Mouse (Mus musculus): ENCODE measurements around the gene Gimap8. TPM values are rescaled to one million over a fixed set of nuclear protein-coding genes. Genes with fewer than 3 reads are reported as not detected.
"Not testable (repeated sequence)": the region's sequence is repeated elsewhere in the genome, so short reads cannot be mapped to it uniquely, and the experiment has no call there.

Gene Gimap8
- total RNA-seq (2021), result 1 to 10 TPM; 6.7 to 6.8 TPM

GRCm38 (mm10) chr6:48646995-48647394 is at the start of gene Gimap8:
Gimap8 (plus strand) TSS chr6:48647234.
- DNase-seq, result peak in 1 of 2 experiments; percentile 64
- intact Hi-C loops (cut with DNase I), result loop anchor here (1.0 to 10.0 kb wide), 4 partner anchors 60 to 308 kb away; partner anchors contain the start of gene Gimap5

DNA sequence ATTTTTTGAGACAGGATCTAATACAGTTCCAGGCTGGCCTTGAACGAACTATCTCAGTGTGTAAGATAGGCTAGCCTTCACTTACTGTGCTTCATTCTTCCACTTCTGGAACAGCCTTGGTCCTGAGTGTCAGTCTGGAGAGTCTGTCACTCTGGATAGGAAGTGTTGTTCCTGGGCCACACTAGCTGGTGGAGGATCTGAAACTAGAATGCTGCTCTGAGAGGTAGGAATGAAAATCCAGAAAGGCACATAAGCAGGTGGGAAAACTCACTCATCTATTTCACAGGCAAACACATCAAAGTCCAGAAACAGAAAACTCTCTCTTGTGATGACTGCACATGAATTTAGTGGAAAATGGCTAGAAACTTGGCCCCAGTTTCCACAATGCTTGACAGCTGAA is 46.4 kb upstream of the Gimap8 start:
- DNase-seq, result no peak
- intact Hi-C loops (cut with DNase I), result no loop called here

- intact Hi-C loops (cut with DNase I), result no loop called here
- DNase-seq, result peak; percentile 95 to 97
These were observed 45.6 kb upstream of the Gimap8 start, which contains the start of gene Zfp775 for GRCm38 (mm10) chr6:48601271-48602079. Zfp775 (plus strand) TSS chr6:48602063.

DNA sequence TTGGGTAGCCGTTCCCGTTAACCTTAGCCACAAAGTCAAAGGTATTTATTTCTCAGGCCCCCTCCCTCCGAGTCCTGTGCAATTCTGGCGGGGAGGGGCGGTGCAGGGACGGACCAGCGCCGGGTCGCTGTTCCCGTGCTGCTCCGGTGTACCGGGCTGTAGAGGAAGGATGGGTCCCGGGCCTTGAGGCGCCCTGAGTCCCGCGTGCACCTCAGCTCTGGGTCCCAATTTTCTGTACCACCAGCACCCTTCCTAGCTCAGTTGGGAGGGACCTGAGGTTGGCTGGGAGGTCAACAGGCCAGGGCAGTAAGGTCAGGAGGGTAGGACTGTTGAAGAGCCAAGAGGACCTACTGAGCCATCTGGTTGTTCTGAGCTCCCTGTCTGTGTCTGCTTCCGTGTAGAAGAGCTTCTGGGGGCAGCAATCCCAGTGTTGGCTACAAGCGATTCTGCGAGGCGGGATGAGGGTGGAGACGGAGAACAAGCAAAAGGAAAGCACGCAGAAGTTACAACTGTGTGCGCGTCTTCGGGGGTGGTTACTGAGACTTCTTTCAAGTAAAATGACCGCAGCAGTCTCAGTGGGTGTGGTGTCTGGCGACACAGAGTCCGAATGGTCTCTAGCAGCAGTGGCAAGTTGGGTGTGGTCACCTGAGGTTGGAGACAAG is 44.8 kb upstream of the Gimap8 start:
- intact Hi-C loops (cut with DNase I), result no loop called here
- DNase-seq, result no peak

DNA sequence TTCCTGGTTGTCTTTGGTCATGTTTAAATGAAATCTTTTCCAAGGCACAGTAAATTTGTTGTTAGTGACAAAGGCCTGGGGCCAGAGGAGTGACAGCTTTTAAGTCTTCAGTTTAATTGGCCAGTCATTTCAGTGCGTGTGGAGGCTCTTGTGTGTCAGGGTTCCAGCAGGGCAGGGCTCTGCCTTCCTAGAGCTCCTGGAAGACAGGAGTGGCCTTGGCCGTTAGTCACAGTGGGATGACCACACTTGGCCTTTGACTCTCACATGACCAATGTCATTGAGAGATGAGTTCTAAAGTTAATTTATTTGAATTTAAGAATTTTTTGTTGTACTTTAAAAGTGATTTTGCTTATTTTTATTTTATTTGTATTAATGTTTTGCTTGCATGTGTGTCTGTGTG is 38.9 kb upstream of the Gimap8 start:
- no peak for DNase-seq
- intact Hi-C loops (cut with DNase I), result no loop called here

- intact Hi-C loops (cut with DNase I), result no loop called here
- DNase-seq, result no peak
These were observed 37.5 kb upstream of the Gimap8 start for GRCm38 (mm10) chr6:48609512-48609911.

- intact Hi-C loops (cut with DNase I), result no loop called here
- no peak for DNase-seq
These were observed 36.4 kb upstream of the Gimap8 start for GRCm38 (mm10) chr6:48610657-48611056.

GRCm38 (mm10) chr6:48613464-48613863 is 33.6 kb upstream of the Gimap8 start:
- intact Hi-C loops (cut with DNase I), result no loop called here
- no peak for DNase-seq

DNA sequence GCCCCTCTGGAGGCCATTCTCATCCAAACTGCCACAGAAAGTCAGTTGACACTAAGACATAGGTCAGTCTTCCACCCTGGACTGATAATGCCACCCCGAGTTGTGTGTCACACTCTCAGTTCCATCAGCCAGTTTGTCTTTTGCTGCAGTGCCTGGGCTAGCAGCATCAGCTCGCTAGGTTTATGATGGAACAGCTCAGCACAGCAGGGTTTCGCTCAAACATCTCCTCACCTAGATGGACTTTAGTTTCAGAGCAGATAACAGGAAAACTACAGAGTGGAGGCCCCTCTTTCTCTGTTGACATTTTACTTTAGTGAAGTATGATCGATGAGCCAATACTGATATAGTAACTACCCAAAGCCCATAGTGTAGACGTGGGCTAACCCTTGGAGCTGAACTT is 32.3 kb upstream of the Gimap8 start:
- no peak for DNase-seq
- intact Hi-C loops (cut with DNase I), result no loop called here

GRCm38 (mm10) chr6:48620031-48620430 is 27.0 kb upstream of the Gimap8 start:
- intact Hi-C loops (cut with DNase I), result no loop called here
- DNase-seq, result no peak

DNA sequence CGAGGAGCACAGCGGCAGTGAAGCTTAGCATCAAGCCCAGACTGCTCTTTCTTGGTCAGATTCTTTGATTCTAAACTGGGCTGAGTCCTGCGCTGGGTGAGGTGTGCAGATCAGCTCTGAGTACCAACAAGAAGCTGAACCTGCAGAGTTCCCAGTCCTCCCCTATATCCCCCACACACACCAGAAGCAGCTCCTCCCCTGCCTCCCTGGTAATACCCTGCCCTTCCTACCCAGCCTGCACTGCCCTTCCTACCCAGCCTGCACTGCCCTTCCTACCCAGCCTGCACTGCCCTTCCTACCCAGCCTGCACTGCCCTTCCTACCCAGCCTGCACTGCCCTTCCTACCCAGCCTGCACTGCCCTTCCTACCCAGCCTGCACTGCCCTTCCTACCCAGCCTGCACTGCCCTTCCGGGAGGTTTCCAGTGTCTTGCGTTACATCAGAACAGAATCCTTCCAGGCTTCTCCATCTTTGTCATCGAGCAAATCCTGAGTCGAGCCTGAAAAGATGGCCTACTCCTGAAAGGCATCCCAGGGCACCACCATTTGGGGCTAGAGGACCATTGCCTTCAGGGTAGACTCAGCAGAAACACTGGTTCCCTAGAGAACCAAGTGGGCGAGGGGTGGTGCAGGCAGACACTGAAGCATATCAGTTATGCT is 24.7 kb upstream of the Gimap8 start:
- DNase-seq; intact Hi-C loops (cut with DNase I): not testable (repeated sequence)

GRCm38 (mm10) chr6:48623460-48623859 is 23.6 kb upstream of the Gimap8 start:
- DNase-seq, result no peak
- intact Hi-C loops (cut with DNase I), result no loop called here

GRCm38 (mm10) chr6:48626464-48626863 is 20.6 kb upstream of the Gimap8 start, which contains the start of gene AI854703:
AI854703 (plus strand) TSS chr6:48626764.
- intact Hi-C loops (cut with DNase I), result no loop called here
- DNase-seq, result no peak

GRCm38 (mm10) chr6:48626984-48627383 is 20.1 kb upstream of the Gimap8 start:
- intact Hi-C loops (cut with DNase I), result no loop called here
- DNase-seq, result peak; percentile 45 to 52

DNA sequence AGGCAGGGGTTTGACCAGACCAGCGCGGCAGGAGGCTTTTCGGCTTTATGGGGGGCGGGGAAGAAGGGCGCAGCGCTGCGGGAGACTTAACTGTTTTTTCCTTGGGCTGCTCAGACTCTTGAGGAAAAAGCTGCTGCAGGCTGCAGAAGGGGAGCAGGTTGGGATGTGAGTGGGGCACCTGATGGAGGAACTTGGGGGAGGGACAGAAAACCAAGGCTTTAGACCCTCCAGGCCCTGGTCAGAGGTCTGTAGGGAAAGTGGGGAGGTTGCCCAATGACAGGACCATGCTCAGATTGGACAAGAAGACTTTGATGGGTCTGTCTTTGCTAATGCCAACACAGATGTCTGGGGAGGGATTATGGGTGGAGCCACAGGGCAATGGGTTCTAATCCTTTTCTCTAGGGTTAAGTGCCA is 19.5 kb upstream of the Gimap8 start:
- intact Hi-C loops (cut with DNase I), result no loop called here

DNA sequence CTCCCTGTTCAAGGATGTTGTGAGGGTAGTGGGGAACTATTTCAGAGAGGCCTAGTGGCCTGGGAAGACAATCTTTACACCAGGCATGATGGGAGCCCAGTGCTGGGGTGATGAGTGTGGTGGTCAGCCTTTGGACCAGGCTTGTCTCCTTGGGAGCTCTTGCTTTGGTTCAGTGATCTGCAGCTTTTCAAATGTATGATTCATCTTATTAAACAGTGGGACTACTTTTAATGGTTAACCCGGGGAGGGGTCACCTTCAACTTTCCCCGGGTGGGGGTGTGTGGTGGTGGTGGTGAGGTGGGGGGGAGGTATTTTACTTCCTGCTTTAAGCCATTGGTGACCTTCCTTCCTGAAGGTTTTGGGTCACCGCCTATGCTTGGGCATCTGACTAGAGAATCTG is 18.7 kb upstream of the Gimap8 start:
- intact Hi-C loops (cut with DNase I), result no loop called here
- no peak for DNase-seq

More for the DNA sequence above, 19.5 kb upstream of the Gimap8 start:
- no peak for DNase-seq

- intact Hi-C loops (cut with DNase I), result no loop called here
- DNase-seq, result no peak
These were observed 18.0 kb upstream of the Gimap8 start for GRCm38 (mm10) chr6:48628808-48629660.

- intact Hi-C loops (cut with DNase I), result no loop called here
These were observed 17.4 kb upstream of the Gimap8 start for GRCm38 (mm10) chr6:48629661-48630034.

DNA sequence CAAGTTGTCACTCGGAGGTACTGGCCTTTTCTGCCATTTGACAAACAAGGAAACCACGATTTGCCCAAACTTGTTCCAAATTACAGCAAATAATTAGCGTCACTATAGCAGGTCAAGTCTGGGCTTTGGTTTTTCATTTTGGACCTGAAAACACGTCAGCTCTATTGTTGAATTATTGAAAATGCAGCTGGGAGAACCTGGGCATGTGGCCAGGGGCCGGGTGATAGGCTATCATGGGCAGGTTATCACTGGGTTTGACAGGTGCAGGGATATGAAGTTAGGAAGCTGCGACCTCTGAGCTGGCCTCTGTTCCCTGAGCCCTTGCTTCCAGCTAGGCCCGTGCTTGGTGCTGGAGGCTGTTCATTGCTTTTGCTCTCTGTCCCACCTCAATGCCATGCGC is 16.2 kb upstream of the Gimap8 start:
- no peak for DNase-seq
- intact Hi-C loops (cut with DNase I), result no loop called here

More at GRCm38 (mm10) chr6:48629661-48630034, 17.4 kb upstream of the Gimap8 start:
- no peak for DNase-seq

GRCm38 (mm10) chr6:48635105-48635504 is 11.9 kb upstream of the Gimap8 start:
- intact Hi-C loops (cut with DNase I), result no loop called here
- DNase-seq, result no peak
